Mouse (Mus musculus) hindbrain, embryonic 12.5 days (tissue): ENCODE results near the gene Syngr3. TPM values are rescaled to one million over a fixed set of nuclear protein-coding genes. Genes with fewer than 3 reads are reported as not detected.

Experiments
- ATAC-seq: fragments of 200-750 bp; cut with Nextera tagmentation; 2 replicates; pipeline ENCODE4 v1.8.0; 2017; ENCODE audit warnings: moderate TSS enrichment; ENCODE audit not compliant: low FRiP score
- H3K27ac ChIP-seq: fragments of 300-500 bp; sonication (generic); 2 replicates; pipeline ENCODE4 v1.5.1; 2016; ENCODE audit warnings: mild to moderate bottlenecking
- H3K27me3 ChIP-seq: fragments of 300-500 bp; sonication (generic); 2 replicates; pipeline ENCODE4 v1.6.1; 2016; ENCODE audit warnings: mild to moderate bottlenecking
- H3K36me3 ChIP-seq: fragments of 300-500 bp; sonication (generic); 2 replicates; pipeline ENCODE4 v1.6.1; 2016; ENCODE audit warnings: mild to moderate bottlenecking
- H3K4me1 ChIP-seq: fragments of 300-500 bp; sonication (generic); 2 replicates; pipeline ENCODE4 v1.6.1; 2016
- H3K4me2 ChIP-seq: fragments of 300-500 bp; sonication (generic); replicated peaks from 2 replicates; pipeline ENCODE4 v1.6.1; 2016; ENCODE audit warnings: mild to moderate bottlenecking
- H3K4me3 ChIP-seq: fragments of 300-500 bp; sonication (generic); 2 replicates; pipeline ENCODE4 v1.5.1; 2016; ENCODE audit warnings: mild to moderate bottlenecking
- H3K9ac ChIP-seq: fragments of 300-500 bp; sonication (generic); 2 replicates; pipeline ENCODE4 v1.6.1; 2016; ENCODE audit warnings: mild to moderate bottlenecking, moderate library complexity
- H3K9me3 ChIP-seq: fragments of 300-500 bp; sonication (generic); replicated peaks from 2 replicates; pipeline ENCODE4 v1.6.1; 2016; ENCODE audit warnings: mild to moderate bottlenecking
- WGBS: fragments of 180-500 bp; shearing (Covaris S2); methylation state at CpG from one replicate; pipeline ENCODE4 v1.1.7; 2016; 5-methylcytosine and 5-hydroxymethylcytosine counted together
- polyA plus RNA-seq: library from polyadenylated mRNA; unstranded; fragments of >200 nt; fragmentation: Nextera tagmentation; extraction: Ambion mirVana; gene quantifications from 2 replicates; pipeline ENCODE4 v1.2.1, GENCODE M21; 2016

The Syngr3 gene
- polyA plus RNA-seq, 1 experiment from 2014 or later = 32.1 TPM

- Histone ChIP-seq H3K27me3 (no peaks in the 10 kb centered on the region), H3K4me3 (no peak overlapping the region), H3K9ac (0 out of 2 replicates have a peak overlapping the region, but pooled peaks have one; percentile 50), H3K4me1 (peaks cover 14% of the 10 kb centered on the region), H3K9me3 (no peaks in the 10 kb centered on the region), H3K27ac (peak overlapping the region; percentile 76; the same call in 1 of the 2 replicates), H3K4me2 (no peak overlapping the region), H3K36me3 (peaks cover 3% of the 10 kb centered on the region; the same call in 1 of the 2 replicates)
- WGBS = 72% methylated on average over 9 of the region's 9 CpGs
- ATAC-seq = no peak
Measured at GRCm38 (mm10) chr17:24638840-24639239, 50.9 kb downstream of the Syngr3 start.

GRCm38 (mm10) chr17:24638214-24638613, 51.5 kb downstream of the Syngr3 start:
- no peak overlapping the region for H3K4me2 ChIP-seq
- no peaks in the 10 kb centered on the region for H3K9me3 ChIP-seq
- 93% methylated on average over 4 of the region's 4 CpGs for WGBS
- ATAC-seq = no peak
- no peak overlapping the region for H3K4me3 ChIP-seq
- H3K27me3 ChIP-seq = no peaks in the 10 kb centered on the region
- peaks cover 3% of the 10 kb centered on the region; the same call in 1 of the 2 replicates for H3K36me3 ChIP-seq
- no peak overlapping the region for H3K9ac ChIP-seq
- H3K4me1 ChIP-seq = peaks cover 11% of the 10 kb centered on the region; the same call in 1 of the 2 replicates
- no peak overlapping the region for H3K27ac ChIP-seq

GRCm38 (mm10) chr17:24636781-24637481, 52.8 kb downstream of the Syngr3 start:
- ATAC-seq = no peak
- H3K9me3 ChIP-seq = no peaks in the 10 kb centered on the region

GRCm38 (mm10) chr17:24635694-24636093, 54.1 kb downstream of the Syngr3 start:
- Histone ChIP-seq H3K27ac (no peak overlapping the region), H3K27me3 (no peaks in the 10 kb centered on the region), H3K36me3 (peaks cover 4% of the 10 kb centered on the region), H3K9ac (no peak overlapping the region), H3K9me3 (no peaks in the 10 kb centered on the region), H3K4me1 (peaks cover 23% of the 10 kb centered on the region), H3K4me2 (no peak overlapping the region), H3K4me3 (no peak overlapping the region)
- WGBS = 95% methylated on average over 5 of the region's 5 CpGs
- no peak for ATAC-seq

More at GRCm38 (mm10) chr17:24636781-24637481, 52.8 kb downstream of the Syngr3 start:
- 77% methylated on average over 5 of the region's 5 CpGs for WGBS
- Histone ChIP-seq H3K4me3 (no peak overlapping the region), H3K27ac (no peak overlapping the region), H3K36me3 (peaks cover 3% of the 10 kb centered on the region; the same call in 1 of the 2 replicates), H3K4me1 (peaks cover 18% of the 10 kb centered on the region), H3K4me2 (no peak overlapping the region), H3K27me3 (no peaks in the 10 kb centered on the region), H3K9ac (no peak overlapping the region)

Other genes with a start within 250 kb of the Syngr3 start
- 4.2 and 7.0 TPM in 2 replicates for gene Dnase1l2, start 246.8 kb downstream of the Syngr3 start, polyA plus RNA-seq
- gene E4f1, start 219.6 kb downstream of the Syngr3 start, polyA plus RNA-seq = 35.3 and 39.4 TPM in 2 replicates
- gene Pgp, start 219.6 kb downstream of the Syngr3 start, polyA plus RNA-seq = 52.5 and 57.3 TPM in 2 replicates
- gene Bricd5, start 216.1 kb downstream of the Syngr3 start, polyA plus RNA-seq = 1.2 TPM in 1 of 2 replicates, not detected in the other
- gene Mlst8, start 210.9 kb downstream of the Syngr3 start, polyA plus RNA-seq = 35.2 and 36.9 TPM in 2 replicates
- 24.2 and 25.0 TPM in 2 replicates for gene Caskin1, start 201.4 kb downstream of the Syngr3 start, polyA plus RNA-seq
- gene Traf7, start 162.0 kb downstream of the Syngr3 start, polyA plus RNA-seq = 86.5 and 87.0 TPM in 2 replicates
- gene Rab26, start 155.7 kb downstream of the Syngr3 start, polyA plus RNA-seq = 2.1 and 2.8 TPM in 2 replicates
- 20.5 and 25.5 TPM in 2 replicates for gene Pkd1, start 140.1 kb downstream of the Syngr3 start, polyA plus RNA-seq
- 85.5 and 86.2 TPM in 2 replicates for gene Tsc2, start 57.3 kb downstream of the Syngr3 start, polyA plus RNA-seq
- 14.4 and 15.7 TPM in 2 replicates for gene Nthl1, start 57.3 kb downstream of the Syngr3 start, polyA plus RNA-seq
- 39.2 and 39.6 TPM in 2 replicates for gene Slc9a3r2, start 39.6 kb downstream of the Syngr3 start, polyA plus RNA-seq
- gene Npw, start 31.5 kb downstream of the Syngr3 start, polyA plus RNA-seq = not detected in 2 replicates
- gene Zfp598, start 20.3 kb downstream of the Syngr3 start, polyA plus RNA-seq = 23.0 and 25.2 TPM in 2 replicates
- gene Gfer, start 6.2 kb upstream of the Syngr3 start, polyA plus RNA-seq = 42.2 and 42.4 TPM in 2 replicates
- gene Noxo1, start 6.3 kb upstream of the Syngr3 start, polyA plus RNA-seq = 3.6 and 4.8 TPM in 2 replicates
- 76.9 and 79.7 TPM in 2 replicates for gene Tbl3, start 17.7 kb upstream of the Syngr3 start, polyA plus RNA-seq
- 0.18 and 0.35 TPM in 2 replicates for gene Rnf151, start 28.1 kb upstream of the Syngr3 start, polyA plus RNA-seq
- gene Rps2, start 28.2 kb upstream of the Syngr3 start, polyA plus RNA-seq = 795 and 841 TPM in 2 replicates
- gene Ndufb10, start 34.5 kb upstream of the Syngr3 start, polyA plus RNA-seq = 199 and 214 TPM in 2 replicates
- not detected in 2 replicates for gene Rpl3l, start 37.9 kb upstream of the Syngr3 start, polyA plus RNA-seq
- gene Msrb1, start 46.7 kb upstream of the Syngr3 start, polyA plus RNA-seq = 21.8 and 22.6 TPM in 2 replicates
- gene Hs3st6, start 63.0 kb upstream of the Syngr3 start, polyA plus RNA-seq = 2.5 and 4.8 TPM in 2 replicates
- gene Meiob, start 114.3 kb upstream of the Syngr3 start, polyA plus RNA-seq = not detected in 2 replicates
- gene Hagh, start 150.2 kb upstream of the Syngr3 start, polyA plus RNA-seq = 32.3 and 32.4 TPM in 2 replicates
- 18.6 and 20.9 TPM in 2 replicates for gene Fahd1, start 160.4 kb upstream of the Syngr3 start, polyA plus RNA-seq
- 0.23 and 0.36 TPM in 2 replicates for gene Igfals, start 176.0 kb upstream of the Syngr3 start, polyA plus RNA-seq
- gene Nubp2, start 196.4 kb upstream of the Syngr3 start, polyA plus RNA-seq = 62.3 and 63.5 TPM in 2 replicates
- 51.5 and 54.8 TPM in 2 replicates for gene Spsb3, start 196.7 kb upstream of the Syngr3 start, polyA plus RNA-seq
- 39.3 and 45.5 TPM in 2 replicates for gene Eme2, start 205.1 kb upstream of the Syngr3 start, polyA plus RNA-seq
- 85.1 and 86.7 TPM in 2 replicates for gene Mrps34, start 205.2 kb upstream of the Syngr3 start, polyA plus RNA-seq
- 49.8 and 50.4 TPM in 2 replicates for gene Nme3, start 206.5 kb upstream of the Syngr3 start, polyA plus RNA-seq
- gene Mapk8ip3, start 247.0 kb upstream of the Syngr3 start, polyA plus RNA-seq = 84.7 and 86.0 TPM in 2 replicates